Mouse (Mus musculus) heart, postnatal 10 days (tissue): ENCODE results near the gene Pik3r5. TPM values are rescaled to one million over a fixed set of nuclear protein-coding genes. Genes with fewer than 3 reads are reported as not detected.

ENCODE experiments used
- DNase-seq, 2 experiments: peaks; one replicate each; pipeline ENCODE4 v3.0.0; 2021
- intact Hi-C: fragments of 180-260 bp; cut with DNase I; formaldehyde crosslinking; loops from one replicate; pipeline ENCODE4 v1.15.1; 2025
- total RNA-seq, 2 experiments: library from RNA; stranded (reverse); gene quantifications; 2 replicates each; pipeline ENCODE4 v1.2.3; 2021

Gene Pik3r5
- 1 to 10 TPM in 1 of 2 experiments, under 1 TPM in 1; 0.72 to 1.3 TPM for total RNA-seq

DNA sequence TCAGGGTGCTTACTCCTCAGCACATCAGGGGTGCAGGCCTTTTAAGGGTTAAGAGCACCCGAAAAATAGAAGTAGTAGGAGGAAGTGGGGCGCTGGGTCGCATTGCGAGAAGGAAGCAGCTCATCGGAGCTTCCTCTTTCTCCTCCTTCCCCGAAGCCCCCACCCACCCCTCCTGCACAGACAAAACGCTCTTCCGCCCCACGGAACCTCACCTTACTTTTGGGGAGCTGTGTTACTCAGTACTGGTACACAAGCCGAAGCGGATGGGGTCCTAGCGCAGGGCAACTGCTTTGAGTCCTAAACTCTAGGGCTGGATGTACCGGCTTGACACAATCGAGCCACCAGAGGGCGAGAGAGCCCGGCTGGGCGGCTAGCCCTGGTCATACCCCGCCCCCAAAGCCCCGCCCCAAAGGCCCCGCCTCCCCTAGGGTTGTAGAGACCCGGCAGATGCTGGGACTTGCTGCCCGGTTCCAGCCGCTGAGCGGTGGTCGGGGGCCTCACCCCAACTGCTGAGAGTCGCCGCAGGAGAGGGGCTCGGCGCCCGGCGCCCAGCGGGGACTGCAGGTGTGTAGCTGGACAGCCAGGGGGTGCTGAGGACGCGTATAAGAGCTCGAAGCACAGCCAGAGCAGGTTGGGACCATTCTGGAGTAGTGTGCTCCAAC, at the start of gene Pik3r5:
Gene Pik3r5, plus strand, starts transcription at position 423 of the 662 bp plus-strand sequence.
- DNase-seq, result peak; percentile 84 to 87
- intact Hi-C loops, result loop anchor here (2.0 kb wide), 1 partner anchor 49 kb away; no protein-coding TSS in a partner anchor

DNA sequence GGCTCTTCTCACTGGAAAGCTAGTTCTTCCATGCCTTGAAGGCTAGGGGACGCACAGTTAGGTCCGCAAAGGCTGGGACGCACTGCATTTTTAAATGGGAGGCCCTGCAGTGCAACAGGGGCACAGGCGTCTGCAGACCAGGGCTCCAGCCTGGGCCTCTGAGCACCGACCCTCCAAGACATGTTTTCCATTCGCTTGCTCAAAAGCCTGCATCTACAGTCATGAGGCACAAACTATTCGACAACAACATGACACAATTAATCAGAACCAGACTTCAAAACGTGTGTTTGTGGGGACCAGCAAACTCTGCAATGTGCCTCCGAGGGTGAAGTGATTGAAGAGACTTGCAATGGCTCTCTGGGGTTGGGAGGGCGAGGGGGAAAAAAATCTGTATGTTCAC, 48.4 kb upstream of the Pik3r5 start:
- DNase-seq, result no peak
- intact Hi-C loops, result no loop called here

DNA sequence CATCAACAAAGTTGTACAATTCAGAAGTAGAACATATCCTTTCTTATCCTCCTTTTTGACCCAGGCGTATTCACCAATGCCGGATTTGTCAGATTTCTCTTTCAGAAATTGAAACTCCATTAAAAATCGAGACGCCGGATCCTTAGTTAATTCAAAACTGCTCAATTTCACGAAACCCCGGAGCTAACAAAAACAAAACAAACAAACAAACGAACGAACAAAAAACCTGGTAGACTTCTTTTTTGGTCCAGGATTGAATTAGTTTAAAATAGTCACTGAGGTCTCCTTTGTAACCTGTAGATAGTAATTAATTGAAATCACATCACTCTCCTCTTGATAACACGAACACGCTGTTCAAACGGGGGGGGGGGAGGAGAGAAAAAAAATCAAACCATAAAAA, 47.8 kb upstream of the Pik3r5 start:
- DNase-seq, result no peak
- intact Hi-C loops, result no loop called here

DNA sequence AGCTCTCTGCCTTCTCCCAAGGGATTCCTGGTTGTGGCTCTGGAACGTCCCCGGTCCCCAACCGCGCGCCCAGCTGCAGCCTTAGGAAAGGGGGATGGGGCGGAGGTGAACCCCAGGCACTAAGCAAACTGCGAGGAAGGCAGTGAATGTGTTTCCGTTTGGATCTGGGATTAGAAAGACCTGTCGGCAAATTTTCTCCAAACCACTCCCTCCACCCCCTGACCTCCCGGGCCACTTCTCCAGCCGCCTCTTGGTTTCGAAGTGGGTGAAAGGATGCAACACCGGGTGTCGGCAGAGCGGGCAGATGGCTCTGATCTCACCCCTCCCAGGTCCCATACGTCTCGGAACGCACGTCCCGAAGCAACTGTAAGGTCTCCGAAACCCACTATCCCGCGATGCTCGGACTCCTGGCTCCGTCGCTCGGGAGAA, 47.3 kb upstream of the Pik3r5 start:
- DNase-seq, result no peak
- intact Hi-C loops, result no loop called here

DNA sequence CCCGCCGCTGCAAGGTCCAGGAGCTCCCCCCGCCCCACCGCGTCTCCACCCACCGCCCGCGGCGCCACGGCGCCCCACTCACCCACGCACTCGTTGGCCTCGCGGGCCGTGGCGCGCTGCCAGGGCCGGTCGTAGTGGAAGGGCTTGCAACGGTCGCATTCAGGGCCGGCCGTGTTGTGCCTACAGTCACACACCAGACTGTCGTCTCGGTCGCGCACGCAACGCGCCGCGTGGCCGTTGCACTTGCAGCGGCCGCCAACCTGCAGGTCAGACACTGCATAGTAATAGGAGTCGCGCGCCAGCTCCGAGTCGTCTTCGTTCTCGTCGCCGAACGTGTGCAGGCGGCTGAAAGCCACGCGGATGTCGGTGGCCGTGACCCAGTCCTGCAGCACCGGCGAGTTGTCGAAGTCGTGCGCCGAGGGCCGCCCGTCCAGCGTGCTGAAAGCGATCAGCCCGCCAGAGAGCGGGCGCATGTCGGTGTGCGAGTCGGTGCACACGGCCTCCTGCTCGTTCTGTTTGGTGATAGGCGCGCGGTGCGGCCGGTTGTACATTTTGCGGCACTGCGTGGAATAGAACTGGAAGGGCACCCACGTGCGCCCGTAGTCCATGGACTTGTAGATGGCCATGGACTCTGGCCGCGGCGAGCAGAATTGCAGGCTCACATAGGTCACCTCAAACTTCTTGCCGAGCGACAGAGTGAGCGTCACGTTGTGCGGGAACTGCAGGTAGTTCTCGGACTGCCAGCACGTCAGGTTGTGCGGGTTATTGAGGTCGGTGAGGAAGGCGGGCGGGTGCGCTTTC, 46.7 kb upstream of the Pik3r5 start:
- intact Hi-C loops, result no loop called here
- peak; percentile 59 to 70 for DNase-seq

DNA sequence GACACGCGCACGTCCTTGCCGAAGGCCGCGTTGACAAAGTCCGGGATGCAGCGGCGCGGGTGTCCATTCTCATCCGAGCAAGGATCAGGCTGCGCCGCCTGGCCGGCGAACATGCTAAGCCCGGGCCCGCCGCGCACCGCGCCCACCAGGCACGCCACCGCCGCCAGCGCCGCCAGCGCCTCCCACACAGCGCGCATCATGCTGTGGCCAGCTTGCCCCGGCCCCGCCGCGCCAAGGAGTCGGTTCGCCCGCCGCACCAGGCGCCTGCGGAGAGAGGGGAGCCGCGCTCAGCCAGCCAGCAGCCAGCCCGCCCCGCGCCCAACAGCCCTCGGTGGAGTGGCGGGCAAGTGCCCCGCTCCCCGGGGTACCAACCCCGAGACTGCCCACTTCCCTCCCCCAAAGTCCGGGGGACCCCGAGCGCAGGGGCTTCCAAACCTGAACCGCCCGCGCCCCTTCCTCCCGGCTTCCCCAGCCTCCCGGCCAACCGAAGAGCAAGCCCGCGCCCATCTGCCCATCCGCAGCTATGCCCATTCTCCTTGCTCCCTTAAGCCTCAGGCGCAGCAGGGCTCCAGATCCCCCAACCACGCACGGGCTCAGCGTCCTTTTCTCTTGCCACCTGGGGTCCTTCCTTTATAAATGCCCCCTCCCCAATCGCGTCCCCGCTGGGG, 45.9 kb upstream of the Pik3r5 start:
- DNase-seq, result peak; percentile 62 to 63
- intact Hi-C loops, result no loop called here

DNA sequence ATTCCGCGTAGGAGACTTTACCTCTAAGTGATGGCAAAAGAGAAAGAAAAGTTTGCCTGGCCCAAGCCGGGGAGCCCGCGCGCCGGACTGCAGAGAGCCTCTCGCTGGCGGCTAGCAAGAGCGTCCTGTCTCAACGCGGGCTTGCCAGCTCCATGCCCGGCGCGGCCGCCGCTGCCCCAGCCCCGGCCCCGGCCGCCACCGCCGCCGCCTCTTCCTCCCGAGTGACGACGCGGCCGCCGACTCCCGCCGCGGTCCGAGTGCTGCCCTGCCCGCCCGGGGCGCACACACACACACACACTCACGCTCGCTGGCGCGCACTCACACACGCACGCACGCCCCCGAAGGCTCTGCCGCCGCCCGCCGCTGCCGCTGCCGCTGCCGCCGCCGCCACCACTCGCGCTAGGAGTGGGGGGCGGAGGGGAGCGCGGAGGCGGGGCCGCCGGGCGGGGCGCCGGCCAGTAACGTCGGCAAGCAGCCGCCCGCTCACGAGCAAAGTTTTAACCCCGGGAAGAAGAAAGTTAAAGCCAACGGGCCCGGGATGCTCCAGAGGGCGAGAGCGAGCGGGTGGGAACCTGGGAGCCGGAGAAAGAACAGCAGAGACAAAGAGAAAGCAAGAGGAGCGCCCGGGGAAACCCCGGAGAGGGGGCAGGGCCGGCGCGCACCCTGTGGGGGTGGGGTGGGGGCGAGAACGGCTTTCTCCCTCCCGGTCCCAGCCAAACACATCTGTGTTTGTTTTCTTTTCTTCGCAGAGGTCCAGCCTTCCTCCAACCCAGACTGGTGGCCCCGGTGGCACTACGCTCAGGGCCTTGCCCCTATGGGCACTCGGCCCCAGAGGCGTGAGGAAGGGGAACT, 45.1 kb upstream of the Pik3r5 start:
- intact Hi-C loops, result no loop called here

DNA sequence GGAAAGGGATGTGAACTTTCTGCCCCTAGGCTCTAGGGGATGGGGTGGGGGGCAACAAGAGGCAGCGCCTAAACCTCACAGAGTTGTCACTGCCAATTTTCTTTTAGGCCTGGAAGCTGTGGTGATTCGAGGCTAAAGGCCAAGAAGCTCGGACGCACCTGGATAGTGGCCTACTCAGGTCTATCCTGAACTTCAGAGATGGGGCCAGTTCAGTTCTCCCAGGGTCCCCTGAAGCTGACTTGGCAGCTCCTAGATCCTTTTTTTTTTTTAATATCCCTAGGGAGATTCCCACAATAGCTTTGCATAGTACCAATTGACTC, 44.5 kb upstream of the Pik3r5 start:
- intact Hi-C loops, result no loop called here
- no peak for DNase-seq

More for the DNA sequence above, 45.1 kb upstream of the Pik3r5 start:
- peak; percentile 80 to 82 for DNase-seq

DNA sequence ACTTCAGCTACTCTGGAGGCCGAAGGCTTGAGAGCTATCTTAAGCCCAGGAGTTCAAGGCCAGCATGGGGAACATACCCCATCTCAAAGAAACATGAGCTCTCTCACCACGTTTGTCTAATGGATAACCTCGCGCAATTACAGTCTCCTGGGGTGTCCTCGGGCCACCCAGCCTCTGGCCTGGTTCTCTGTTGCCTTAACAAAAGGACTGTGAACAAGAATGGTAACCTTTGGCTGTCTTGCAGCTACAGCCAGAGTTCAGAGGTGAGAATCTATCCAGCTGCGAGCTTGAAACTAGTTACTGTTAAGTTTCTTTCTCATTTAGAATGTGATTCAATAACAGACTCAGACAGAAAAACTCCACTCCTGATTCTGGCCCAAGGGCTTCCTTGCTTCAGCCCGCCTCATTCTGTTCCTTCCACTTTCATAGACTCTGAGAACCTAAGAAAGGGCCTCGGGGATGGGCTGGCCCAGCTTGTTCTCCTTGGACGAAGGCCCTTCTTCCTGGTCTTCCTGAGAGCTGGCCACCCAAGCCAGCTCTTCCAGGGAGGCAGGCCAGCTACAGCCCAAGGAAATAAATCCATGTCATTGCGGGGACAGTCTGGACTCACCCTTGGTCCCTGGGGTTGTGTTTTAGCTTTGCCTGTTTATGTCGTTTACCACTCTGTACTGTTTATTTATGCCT, 43.8 kb upstream of the Pik3r5 start:
- DNase-seq, result no peak

DNA sequence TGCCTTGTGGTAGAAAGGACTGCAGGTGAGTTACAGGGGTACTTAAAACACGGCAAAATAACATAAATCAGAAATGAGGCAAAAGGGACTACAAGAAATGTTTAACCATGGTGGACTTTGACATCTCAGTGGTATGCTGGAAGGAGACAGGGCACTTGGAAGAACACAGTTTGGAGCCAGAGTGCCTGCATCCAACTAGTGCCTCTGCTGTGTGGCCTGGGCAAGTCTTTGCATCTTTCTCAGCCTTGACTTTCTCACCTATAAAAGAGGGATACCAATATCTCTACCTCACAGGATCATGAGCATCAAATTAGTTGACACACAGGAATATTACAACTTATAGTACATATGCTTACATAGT, 43.3 kb upstream of the Pik3r5 start:
- intact Hi-C loops, result no loop called here
- DNase-seq, result no peak

More for the DNA sequence above, 43.8 kb upstream of the Pik3r5 start:
- intact Hi-C loops, result no loop called here

DNA sequence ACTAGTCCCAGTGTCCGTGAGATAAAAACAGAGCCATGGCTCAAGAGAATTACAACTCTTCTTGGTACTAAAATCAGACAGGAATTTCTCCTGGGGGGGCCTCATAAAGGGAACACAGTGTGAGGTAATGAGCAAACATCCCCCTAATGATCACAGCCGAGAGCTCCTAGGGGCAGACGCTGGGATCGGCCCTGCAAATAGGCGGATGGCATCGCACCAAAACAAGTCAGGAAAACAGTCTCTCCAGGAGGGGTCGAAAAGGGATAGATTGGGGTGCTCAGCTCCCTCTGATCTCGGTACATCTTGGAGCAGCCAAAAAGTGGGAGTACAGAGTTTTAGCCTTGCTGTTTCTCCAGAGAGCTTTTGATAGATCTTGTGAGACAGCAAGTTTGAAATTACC, 42.3 kb upstream of the Pik3r5 start:
- DNase-seq, result peak in 1 of 2 experiments; percentile 47
- intact Hi-C loops, result no loop called here

DNA sequence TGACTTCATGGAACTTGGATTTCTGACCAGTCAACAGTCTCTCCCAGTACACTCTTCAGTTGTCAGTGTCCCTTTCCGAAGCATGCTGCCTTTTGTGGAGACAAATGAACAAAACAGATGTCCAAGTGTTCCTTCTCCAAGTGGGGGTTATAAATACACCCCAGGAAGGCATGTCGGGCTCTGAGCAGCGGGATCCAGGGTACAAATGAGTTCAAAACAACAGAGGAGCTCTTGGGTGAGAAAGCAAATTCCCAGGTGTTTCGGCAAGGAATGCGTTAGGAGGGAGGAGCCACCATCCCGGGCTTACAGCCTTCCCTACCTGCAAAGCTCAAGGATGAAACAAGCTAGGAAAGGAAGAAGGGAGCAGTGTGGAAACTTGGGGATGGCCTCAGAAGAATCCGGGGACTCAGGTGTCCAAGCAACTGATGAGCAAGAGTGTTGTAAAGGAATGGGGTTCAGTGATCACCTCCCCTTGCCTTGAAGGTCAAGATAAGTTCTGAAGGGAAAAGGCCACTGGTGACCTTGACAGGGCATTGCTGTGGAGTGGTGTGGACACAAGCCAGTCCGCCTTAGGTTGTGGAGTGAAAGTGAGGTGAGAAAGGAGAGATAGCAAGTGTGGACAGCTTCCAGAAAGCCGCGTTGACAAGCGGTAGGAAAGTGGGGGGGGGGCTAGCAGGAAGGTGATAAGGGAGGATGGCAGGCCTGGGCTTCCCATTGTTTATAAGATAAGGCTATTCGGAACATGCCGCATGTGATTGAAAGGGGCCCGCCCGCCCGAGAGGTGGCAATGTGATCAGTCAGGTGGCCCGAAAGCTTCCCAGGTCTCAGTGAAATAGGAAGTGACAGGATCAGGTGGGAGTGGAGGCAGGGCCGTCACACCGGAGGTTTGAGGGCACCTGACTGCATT, 41.3 kb upstream of the Pik3r5 start:
- intact Hi-C loops, result no loop called here
- peak; percentile 63 to 75 for DNase-seq

DNA sequence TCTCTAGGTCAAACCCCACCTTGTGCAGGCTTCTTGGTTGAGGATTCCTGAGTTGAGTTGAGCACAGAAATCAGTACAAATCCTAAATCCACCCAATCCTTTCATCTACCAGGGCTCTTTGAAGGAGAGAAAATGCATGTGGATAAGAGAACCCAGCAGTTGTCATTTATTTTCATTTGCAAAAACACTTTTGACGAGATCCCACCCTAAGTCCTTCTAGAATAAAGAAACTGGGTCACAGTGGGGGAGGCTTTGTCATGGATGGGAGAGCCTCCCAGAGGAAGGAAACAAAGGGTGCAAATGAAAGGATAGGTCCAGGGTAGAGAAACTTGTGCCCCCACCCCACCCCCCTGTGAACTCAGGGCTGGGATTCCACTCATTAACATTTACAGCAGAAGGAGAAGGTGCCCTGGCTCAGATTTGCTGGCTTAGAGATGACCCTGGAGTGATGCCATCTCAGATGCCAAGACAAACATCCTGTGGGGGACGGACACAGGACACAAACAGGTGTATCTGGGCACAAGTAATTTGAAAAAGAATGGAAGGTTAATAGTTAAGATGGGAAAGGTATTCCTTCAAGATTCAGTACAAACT, 37.9 kb upstream of the Pik3r5 start:
- DNase-seq, result no peak
- intact Hi-C loops, result no loop called here

DNA sequence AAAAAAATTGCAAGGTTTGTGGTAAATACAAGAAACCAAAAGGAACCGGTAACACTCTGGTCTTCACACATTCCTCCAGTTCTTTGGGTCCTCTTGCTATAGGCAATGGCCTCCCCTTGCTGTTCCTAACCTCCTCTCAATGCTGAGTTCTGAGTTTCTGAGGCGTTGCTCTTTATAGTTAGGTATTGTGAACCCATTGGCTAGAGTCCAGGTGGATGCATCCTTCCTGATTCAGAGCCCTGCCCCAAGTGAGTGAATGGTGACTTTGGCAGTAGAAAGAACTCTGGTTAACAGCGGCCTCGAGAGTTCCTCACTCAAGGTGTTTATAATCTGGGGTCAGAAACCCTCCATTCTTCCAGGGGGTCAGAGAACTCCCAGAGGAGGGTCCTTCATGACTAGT, 37.2 kb upstream of the Pik3r5 start:
- DNase-seq, result no peak
- intact Hi-C loops, result no loop called here

DNA sequence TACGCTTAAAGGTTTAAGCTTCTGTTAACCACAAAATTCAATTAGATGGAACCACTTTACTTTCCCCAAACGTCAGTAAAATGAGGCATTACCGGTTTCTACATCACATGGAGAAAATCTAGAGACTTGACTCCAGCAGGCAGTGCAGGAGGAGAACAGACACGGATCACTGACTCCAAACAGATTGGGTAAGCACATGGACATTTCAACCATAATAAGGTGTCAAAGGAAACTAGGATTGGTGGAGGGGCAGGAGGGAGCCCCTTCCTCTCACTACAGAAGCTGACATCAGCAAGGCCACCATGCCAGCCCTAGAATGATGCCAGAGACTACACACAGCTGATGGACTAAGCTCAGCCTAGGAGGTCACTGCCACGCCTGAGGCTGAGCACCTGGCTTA, 36.4 kb upstream of the Pik3r5 start:
- intact Hi-C loops, result no loop called here
- no peak for DNase-seq

DNA sequence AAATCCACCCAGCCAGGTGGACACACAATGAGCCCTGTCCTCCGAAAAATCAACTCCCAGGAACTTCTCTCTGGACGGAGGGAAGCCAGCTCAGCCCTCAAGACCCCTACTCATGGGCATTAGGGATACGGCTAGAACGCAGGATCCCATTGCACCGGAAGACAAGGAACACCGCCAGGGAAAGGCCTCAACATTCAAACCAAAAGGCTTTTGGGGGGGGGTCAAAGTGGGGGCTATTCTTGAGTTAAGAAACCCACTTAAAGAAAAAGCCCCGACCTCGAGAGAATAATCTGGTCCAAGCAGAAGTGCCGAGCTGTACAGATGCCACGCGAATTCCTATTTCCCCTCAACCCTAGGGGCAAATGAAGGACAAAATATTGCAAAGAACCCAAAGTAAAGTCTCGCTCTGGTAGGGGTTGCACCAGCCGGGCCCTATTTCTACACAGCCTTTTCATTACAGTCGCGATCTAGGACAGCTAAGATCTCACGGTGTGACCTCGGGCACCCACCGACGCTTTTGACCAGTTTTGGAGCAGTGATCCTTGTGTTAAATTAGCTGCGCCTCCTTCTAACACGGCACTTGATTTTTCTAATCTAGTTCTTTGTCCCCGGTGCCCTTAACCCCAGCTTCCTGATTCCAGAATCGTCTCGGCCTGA, 32.9 kb upstream of the Pik3r5 start:
- intact Hi-C loops, result no loop called here
- DNase-seq, result peak in 1 of 2 experiments; percentile 41

DNA sequence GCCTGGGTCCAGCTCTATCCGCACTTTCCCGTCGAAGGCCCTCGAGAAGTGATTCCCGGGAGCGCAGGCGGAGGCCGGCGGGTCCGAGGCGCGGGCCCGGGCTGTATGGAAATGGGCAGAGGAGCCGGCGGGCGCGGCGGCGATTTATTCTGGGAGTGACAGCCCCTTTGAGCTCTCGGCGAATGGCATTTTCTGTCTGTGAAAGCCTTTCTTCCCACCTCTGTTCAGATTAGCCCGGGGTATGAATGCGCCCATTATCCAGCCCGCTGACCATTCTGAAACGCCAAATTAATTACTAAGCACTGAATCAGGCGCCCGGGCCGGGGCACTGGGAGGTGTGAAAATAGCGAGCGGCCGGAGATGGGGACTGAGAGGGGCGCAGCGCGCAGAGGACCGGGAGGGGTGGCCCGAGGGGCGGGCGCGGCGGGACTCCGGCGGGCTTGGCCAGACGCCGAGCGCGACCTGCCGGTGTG, 32.3 kb upstream of the Pik3r5 start:
- DNase-seq, result no peak
- intact Hi-C loops, result loop anchor here (10.0 kb wide), 1 partner anchor 505 kb away; no protein-coding TSS in a partner anchor
